Mouse (Mus musculus): Measurements from ENCODE around the gene Casc3.
A peak's percentile ranks its signal among the peaks of the same experiment; 100 is the strongest.

Casc3 gene

DNA sequence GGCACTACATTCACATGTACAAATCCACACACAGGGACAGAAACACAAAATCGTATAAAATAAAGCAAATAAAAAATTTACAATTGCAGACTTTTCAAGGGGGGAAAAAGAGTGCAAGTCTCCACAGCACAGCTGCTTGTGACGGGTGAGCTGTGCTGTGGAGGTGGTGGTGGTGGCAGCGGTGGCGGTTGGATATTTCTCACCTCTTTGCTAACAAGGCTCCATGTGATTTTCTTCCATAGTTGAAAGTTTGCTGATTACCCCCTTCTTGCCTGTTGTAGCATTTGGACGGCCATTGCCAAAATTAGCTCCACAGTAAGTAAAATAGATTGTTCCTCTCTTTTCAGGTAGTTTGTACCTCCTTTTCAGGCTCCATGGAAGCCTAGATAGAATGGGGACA, at the start of gene Casc3:
Casc3 (plus strand) TSS at position 301 of the 400 bp plus-strand sequence.
- no peak for DNase-seq (ENCODE audit: low spot score)

DNA sequence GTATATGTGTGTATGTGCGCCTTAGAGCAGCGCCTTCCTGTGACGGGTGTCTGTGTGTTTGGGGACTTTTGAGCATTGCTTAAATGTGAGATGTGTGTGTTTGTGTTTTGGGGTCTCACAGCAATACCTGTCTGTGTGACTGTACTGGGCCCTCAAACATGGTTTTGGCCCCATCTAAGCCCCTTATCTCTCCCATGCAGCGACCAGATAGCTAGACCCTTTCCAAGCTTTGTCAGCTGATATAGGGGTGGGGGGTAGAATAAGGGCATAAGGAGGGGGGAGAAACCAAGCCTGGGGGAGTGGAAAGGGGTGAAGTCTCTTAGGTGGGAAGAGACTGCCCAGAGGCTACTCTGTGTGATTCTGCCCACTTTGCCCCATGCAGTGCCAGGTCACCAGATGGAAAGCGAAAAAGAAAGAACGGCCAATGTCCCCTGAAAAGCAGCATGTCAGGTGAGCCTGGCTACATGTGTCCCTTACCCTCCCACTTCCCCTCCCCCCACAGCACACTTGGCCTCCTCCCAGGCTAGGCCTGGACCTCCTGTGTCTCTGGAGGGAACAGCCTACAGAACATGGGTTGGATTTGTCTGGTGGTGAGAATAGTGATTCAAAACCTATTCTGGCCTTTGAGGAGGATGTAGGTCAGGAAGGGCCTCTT, 48.9 kb upstream of the Casc3 start:
- no peak for DNase-seq (ENCODE audit: low spot score)

- no peak for DNase-seq (ENCODE audit: low spot score)
These were observed 48.0 kb upstream of the Casc3 start for GRCm38 (mm10) chr11:98756711-98757110.

DNA sequence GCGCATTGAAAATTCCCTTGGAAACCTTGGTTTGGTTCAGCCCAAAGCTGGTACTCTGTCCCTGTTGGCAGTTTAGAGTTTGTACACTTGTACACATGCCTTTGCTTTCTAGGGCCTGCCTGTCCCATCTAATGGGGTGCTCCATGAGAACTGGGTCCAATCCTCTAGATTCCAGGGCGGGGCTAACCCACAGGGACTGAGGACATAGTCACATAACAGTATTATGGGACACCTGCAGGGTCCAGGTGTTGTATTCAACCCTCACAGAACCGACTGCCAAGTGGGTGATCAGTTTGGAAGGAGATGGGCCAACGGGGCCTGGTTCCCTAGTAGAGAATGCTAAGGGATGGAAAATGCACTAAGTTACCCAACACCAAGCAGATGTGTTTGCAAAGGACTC, 42.8 kb upstream of the Casc3 start:
- DNase-seq (ENCODE audit: low spot score), result no peak

DNA sequence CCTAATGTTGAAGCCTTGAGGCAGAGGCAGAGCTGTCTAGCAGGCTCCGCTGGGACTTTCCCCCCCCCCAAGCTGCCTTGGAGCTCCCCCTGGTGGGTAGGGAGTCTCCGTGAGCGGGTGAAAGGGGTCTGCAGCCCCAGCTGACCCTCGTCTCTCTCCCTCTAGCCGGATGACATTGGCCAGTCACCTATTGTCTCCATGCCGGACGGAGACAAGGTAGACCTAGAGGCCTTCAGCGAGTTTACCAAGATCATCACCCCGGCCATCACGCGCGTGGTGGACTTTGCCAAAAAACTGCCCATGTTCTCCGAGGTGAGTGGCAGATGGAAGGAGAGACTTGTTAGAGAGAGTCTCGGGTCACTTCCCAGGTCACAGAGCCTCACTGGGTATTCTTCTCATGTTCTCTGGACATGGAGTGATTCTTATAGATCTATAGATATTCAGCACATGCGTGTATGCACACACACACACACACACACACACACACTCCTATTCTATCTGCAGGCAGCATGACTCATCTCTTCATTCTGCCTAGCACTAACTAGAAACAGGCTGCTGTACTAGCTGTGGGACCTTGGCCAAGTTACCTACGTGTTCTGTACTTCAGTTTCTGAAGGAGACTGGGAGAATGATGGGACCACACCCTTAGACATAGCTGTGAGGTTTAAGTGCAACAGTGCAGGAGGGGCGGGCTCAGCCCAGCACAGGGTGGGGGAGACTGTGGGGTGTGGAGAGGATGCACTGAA, 41.8 kb upstream of the Casc3 start:
- DNase-seq (ENCODE audit: low spot score), result no peak

GRCm38 (mm10) chr11:98763502-98763861, 41.2 kb upstream of the Casc3 start:
- DNase-seq (ENCODE audit: low spot score), result no peak

DNA sequence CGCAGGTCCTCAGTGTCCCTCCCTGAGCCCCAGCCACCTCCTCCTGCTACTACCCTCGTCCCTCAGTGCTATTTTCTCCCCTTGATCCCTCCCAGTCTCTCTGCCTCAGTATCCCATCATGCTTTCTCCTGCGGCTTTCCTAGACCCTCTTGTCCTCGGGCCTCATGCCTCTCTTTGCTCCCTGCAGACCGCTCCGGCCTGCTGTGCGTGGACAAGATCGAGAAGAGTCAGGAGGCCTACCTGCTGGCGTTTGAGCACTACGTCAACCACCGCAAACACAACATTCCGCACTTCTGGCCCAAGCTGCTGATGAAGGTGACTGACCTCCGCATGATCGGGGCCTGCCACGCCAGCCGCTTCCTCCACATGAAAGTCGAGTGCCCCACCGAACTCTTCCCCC, 40.6 kb upstream of the Casc3 start:
- no peak for DNase-seq (ENCODE audit: low spot score)

DNA sequence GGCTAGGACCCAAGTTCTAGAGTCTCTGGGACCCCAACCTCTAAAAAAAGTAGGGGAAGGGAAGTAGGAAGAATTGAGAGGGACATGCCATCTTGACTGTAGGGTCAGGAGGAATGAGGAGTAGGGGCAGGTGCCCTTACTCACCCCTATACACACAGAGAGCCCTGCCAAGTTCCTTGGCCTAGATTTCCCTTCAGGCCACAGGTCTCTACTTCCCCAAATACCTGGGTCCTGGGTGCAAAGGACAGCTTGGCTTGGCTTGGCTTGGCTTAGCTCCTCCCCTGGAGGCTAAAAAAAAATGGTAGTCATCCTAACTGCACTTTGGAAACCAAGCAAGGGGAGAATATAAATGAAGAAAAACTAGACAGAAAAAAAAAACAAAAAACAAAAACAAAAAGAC, 40.0 kb upstream of the Casc3 start:
- no peak for DNase-seq (ENCODE audit: low spot score)

- DNase-seq (ENCODE audit: low spot score), result no peak
These were observed 39.0 kb upstream of the Casc3 start for GRCm38 (mm10) chr11:98765421-98766309.

GRCm38 (mm10) chr11:98766346-98766745, 38.4 kb upstream of the Casc3 start:
- no peak for DNase-seq (ENCODE audit: low spot score)

DNA sequence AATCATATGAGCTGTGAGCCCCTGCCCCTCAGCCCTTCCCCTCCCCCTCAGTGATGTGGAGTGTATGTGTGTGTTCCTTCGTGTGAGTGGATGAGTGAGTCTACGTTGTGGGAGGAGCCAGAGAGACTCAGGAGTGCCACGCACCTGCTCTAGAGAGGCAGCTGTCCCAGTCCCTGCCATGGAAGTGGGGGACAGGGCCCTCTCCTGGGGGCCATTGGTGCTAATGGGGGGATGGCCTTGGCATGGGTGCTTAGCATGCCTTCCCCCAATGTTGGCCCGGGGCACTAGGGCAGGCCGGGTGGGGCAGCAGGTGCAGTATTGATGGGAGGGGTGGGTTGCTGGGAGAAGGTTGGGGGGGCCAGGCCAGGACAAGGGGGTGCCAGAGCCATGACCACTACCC, 37.9 kb upstream of the Casc3 start:
- no peak for DNase-seq (ENCODE audit: low spot score)

GRCm38 (mm10) chr11:98767276-98767675, 37.4 kb upstream of the Casc3 start:
- peak; percentile 5 for DNase-seq (ENCODE audit: low spot score)

GRCm38 (mm10) chr11:98767713-98768112, 37.0 kb upstream of the Casc3 start:
- DNase-seq (ENCODE audit: low spot score), result no peak

- no peak for DNase-seq (ENCODE audit: low spot score)
These were observed 36.3 kb upstream of the Casc3 start for GRCm38 (mm10) chr11:98768127-98769006.

GRCm38 (mm10) chr11:98769007-98769954, 35.4 kb upstream of the Casc3 start:
- DNase-seq (ENCODE audit: low spot score), result no peak

- no peak for DNase-seq (ENCODE audit: low spot score)
These were observed 34.4 kb upstream of the Casc3 start for GRCm38 (mm10) chr11:98770096-98770975.

DNA sequence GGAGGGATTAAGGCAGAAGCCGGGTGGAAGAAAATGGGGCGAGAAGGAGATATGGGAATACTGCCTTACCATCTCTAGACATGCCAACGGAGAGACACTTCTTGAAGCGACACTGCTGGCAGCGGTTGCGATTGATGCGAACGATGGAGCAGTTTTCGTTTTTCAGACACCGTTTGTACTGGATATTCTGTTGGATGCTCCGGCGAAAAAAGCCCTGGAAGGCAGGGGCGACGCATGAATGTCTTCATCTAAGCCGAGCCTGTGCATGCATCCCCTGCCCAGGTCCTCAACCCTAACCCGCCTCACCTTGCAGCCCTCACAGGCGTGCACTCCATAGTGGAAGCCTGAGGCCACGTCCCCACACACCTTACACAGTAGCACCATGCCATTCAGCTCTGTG, 33.6 kb upstream of the Casc3 start:
- DNase-seq (ENCODE audit: low spot score), result no peak

GRCm38 (mm10) chr11:98771844-98772525, 32.7 kb upstream of the Casc3 start:
- peak; percentile 35 for DNase-seq (ENCODE audit: low spot score)

DNA sequence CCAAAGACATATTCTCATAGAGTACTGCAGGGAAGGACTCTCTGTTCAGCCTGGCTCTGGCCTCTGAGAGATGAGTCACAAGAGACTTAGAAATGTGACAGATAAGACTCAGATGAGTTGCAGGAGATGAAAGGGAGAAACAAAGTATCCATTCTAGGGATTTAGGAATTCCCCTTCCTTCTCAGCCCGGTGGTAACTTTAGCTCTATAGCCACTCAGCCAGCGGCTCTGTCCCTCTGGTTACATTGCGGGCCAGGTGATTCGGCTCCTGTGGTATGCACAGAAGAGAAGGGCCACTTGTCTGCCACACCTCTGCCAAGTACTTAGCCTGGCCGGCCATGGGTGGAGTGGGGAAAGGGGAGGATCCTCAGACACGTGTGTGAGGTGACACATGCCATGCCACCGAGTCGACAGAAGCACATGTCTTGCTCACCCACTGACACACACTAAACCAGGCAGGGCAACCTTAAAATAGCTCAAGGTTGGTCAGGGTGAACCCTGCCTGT, 32.0 kb upstream of the Casc3 start:
- no peak for DNase-seq (ENCODE audit: low spot score)
